Mouse (Mus musculus) neutrophil, adult 5-6 weeks (primary cell): ENCODE measurements around the gene Grhl3. TPM values are rescaled to one million over a fixed set of nuclear protein-coding genes. Genes with fewer than 3 reads are reported as not detected.

ENCODE experiments used
- ATAC-seq: fragments of 151-379, 151-347 bp; 2 replicates; pipeline ENCODE4 v1.8.0; 2017; ENCODE audit warnings: mild to moderate bottlenecking, moderate TSS enrichment; ENCODE audit not compliant: insufficient number of reproducible peaks, poor library complexity, low FRiP score, severe bottlenecking; ENCODE audit errors: extremely low read depth
- total RNA-seq: library from RNA; stranded (forward); fragments of 200-1000 nt; gene quantifications from 2 replicates; pipeline ENCODE4 v1.2.3, GENCODE M21; 2017

Grhl3 gene
- total RNA-seq, 1 experiment from 2014 or later, result 0.23 TPM

DNA sequence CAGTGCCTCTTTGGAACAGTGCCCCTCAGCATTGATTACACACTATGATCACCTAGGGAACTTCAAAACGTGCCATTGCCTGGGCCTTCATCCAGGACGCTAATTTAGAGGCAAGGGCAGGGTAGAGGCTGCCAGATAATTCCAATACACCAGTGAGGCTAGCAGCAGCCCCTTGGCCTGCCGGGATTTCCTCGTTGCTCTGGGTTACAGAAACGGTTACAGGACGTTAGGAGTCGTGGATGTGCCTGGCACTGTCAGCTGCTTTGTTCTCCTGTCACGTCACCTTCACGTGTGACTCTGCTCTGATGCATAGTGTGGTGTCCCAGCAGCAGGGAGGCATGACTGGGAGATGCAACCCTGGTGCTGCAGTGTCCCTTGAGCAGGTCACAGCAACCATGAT is 33.4 kb downstream of the Grhl3 start:
- no peak for ATAC-seq

DNA sequence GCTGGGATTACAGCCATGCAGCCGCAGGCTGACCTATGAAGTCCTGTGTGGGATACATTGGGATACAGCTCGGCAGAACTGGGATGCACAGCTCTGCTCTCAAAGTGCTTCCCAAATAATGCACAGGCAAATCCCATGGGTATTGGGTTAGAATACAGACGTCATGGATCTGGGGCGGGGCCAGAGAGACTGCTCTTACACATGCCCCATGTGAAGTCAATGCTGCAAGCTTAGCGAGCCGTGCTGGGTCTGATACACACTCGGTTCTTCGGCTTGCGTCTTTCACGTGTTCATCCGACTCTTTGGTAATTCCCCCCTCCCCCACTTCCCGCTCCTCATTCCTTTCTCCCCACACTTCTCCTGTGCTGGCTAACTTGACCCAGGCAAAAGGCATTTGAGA is 34.4 kb downstream of the Grhl3 start:
- no peak for ATAC-seq

DNA sequence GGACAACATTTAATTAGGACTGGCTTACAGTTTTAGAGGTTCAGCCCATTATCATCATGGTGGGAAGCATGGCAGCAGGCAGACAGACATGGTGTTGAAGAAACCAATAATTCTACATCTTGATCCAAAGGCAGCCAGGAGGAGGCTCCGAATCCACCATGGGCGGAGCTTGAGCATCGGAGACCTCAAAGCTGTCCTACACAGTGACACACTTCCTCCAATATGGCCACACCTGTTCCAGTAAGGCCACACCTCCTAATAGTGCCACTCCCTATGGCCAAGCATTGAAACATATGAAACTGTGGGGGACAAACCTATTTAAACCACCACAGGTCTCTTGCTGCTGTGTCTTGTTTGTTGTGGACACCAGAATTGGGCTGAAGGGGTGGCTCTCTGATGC is 38.4 kb downstream of the Grhl3 start:
- no peak for ATAC-seq

DNA sequence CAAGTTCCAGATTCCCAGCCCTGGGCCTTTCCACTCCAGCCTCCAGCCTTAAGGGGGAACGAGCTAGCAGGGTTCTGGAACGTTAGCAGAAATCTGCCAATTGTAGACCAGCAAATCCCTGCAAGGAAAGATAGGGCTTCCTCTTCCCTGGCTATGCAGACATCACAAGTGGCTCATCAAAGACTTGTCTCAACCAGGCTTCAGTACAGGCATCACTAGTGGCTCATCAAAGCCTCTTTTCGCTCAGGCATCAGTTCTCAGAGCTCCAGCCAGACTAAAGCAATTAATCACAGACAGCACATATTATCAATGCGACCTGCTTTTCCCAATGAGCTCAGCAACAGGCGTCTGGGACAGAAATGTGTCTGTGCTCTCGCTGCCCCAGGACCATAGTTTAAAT is 40.4 kb downstream of the Grhl3 start:
- no peak for ATAC-seq

DNA sequence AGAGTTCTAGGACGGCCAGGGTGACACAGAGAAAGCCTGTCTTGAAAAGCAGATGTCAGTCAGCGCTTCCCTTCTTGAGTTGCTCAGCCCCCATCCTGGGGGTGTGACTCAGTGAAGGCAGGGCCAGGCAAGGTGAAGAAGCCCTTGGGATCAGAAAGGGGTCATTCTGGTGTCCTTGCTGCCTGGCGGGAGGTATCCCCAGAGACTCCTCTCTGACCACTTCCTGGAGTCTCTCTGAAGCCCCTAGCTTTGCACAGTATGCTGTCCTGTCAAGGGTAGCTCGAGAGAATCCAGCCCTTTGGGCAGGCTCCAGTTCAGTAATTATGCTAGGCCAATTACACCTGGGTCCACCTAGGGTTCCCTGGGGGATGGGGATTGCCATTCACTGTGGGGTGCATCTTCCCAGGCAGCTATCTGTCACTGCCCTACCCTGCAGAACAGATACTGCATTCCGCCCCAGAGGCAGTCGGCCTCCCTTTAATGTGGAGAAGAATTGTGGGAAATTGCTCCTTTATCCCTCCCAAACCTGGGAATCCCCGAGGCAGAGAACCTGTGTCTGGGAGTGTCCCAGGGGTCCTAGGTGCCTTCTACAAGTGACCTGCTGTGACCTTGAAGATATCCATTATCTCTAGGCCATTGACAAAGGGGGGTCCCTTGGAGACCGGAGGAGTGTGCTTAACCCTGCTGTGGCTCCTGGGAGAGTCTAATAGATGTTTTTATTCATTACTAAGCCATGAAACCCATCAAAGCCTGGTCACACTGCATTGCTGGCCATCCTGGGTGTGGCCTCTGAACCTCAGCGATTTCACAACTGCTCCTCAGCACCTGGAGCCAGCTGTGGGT is 41.4 kb downstream of the Grhl3 start:
- no peak for ATAC-seq

DNA sequence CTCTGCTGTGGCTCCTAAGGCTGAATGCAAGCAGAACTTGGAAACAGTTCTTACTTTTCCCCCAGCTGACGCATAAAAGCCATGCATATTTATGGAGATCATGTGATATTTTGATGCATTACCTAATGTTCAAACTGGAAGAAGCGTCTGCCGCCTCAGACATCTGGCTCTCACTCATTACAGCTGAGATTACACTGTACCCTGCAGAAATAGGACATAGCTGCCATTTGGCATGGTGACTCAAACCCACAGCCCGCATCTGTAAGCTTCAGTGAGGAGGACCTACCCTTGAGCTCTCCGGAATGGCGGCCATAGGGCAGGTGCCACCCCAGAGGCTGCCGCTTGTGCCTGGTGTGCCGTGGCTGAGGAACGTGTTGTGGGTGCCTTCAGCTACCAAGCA is 42.2 kb downstream of the Grhl3 start:
- no peak for ATAC-seq

DNA sequence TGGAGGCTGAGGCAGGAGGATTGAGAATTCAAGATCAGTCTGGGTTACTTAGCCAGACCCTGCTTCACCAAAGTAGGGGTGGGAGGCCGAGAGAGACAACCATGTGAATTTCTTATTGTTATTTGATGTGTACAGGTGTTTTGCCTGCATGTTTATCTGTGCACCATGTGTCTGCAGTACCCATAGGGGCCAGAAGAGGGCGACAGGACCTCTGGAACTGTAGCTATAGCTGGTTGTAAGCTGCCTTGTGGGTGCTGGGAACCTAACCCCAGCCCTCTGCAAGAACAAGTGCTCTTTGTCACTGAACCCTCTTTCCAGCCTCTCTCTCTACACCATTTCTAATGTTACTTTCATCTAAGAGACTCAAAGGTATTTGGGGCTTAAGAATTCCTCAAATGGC is 43.2 kb downstream of the Grhl3 start:
- no peak for ATAC-seq

DNA sequence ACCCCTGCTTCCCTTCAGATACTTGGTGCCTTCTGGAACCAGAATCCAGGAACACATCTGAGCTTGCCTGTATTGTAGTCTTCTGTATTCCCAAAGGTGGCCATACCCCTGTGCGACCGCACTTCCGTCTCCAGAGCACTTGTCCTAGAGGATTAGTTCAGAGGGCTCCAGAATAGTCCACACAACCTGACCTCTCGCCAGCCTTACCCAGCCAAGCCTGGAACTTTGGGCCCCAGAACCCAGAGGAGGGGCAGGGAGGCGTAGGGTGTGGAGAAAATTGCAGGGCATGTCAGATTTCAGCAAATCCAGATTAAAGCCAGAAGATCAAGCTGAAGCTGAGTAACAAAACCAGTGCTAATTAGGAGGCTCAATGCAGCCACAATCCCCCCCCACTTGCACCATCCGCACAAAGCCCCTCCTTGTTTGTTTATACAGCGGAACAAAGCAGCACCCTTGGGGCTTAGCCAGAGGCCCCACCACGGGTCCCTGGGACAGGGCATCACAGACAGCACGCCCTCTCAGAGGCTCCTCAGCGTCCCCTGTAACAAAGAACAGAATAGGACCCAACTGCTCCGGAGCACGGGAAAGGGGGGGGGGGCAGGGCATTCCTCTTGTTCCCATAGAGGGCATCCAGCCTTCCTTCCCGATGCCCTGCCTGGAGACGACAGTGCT is 47.3 kb downstream of the Grhl3 start:
- ATAC-seq, result no peak

DNA sequence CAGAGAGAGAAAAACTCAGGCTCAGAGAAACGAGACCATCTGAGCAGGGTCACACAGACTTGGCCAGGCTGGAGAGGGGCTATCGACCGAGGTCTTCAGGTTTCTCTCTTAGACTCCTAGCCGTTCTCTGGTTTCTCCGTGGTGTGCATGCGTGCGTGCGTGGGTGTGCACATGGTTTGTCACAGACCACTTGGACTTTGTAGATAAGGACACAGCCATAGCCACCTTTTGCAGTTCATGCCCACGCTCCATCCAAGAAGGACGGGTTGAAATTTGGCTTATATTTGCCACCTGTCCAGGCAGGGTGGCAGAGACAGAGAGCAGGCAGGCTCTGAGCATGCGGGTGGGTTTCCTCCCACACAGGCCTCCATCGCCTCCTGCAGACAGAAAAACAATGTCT is 48.4 kb downstream of the Grhl3 start:
- ATAC-seq, result no peak

DNA sequence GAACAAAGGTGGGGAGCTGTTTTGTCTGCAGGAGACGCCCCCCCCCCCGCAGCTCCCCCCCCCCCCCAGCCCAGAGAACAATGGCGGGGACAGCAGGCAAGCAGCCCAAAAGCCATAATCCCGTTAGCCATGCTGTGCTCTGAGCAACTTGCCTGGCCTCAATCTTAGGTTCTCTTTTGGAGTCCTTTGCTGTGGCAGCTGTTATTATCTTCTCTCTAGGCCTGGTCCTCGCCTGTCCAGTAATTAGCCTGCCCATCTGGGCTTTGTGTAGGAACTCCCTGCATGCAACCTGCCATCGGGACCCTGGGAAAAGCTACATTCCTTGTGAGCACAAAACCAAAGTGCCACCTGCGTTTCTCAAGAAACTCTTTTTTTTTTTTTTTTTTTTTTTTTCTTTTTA is 49.5 kb downstream of the Grhl3 start:
- ATAC-seq, result no peak

DNA sequence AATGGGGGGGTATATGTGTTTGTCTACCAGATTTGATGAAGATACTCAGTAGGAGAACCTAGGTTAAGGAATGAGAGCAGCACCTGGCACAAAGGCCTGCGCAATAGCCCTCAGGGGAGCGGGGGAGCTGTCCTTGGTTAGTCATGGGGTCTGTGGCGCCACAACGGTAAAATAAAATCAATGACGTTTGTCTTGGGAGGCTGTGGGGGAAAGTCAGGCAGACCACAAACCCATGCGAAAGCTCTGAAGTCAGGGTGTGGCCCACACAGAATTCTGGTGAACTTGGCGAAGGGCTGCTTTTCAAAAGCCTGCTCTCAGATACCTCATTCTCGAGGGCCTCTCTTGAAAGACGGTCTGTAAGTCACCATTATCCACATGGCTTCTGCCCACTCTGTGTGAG is 53.0 kb downstream of the Grhl3 start:
- no peak for ATAC-seq

DNA sequence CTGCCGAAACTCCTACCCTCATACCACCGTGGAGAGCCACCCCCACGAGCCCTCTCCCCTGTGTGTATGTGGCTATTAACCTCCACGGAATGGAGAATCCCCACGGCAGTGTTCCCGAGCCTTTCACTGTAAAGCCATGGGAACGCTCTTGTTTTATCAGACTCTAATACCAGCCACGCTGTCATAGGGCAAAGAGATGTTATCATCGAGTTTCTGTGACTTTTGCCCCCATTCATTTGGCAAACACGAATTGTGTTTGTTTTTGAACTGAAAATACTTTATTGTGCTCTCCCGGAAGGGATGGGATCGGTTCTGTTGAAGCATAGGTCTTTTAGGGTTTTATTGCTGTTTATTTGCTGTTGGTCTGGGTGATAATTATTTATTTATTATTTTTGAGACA is 55.3 kb downstream of the Grhl3 start:
- ATAC-seq, result no peak

DNA sequence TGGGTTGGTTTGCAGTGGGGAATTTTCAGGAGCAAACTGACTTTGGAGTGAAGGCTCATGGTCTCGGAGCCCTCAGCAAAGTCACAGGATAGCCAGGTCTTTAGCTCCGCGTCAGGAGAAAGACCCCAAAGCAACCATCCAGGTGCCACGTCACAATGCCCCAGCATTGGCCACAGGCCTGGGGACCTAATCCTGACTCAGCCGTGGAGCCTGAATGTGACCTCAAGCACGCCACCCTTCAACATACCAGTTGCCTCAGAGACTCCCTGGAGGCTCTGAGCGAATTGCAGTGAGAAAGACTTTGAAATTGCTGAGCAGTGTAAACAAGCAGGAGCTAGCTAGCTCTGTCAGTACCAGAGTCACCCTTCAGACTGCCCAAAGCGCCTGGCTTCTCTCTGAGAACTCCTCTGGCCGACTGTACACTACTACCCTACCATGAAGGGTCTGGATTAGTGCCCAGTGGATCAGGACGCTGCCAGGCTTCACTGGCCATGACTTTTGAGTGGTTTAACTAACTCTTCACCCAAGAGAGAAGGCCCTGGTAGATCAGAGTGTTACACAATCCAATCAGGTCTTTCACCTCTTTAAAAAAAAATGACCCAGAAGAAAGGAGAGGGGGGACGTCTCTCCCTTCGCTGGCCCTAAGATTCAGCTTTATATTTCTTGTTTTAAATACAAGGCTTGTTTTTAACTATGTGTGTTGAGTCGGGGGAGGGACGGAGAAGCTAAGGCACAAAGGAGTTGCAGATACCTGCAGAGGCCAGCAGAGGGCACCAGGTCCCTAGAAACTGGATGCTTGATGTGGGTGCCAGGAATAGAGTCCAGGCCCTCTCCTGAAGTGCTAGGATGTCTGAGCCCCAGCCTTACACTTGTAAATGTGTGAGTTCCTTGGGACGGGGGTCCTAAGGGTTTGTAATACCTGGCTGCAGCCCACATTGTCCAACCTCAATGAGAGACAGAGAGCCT is 56.8 kb downstream of the Grhl3 start:
- peak; percentile 51; the same call in 1 of the 2 replicates for ATAC-seq

DNA sequence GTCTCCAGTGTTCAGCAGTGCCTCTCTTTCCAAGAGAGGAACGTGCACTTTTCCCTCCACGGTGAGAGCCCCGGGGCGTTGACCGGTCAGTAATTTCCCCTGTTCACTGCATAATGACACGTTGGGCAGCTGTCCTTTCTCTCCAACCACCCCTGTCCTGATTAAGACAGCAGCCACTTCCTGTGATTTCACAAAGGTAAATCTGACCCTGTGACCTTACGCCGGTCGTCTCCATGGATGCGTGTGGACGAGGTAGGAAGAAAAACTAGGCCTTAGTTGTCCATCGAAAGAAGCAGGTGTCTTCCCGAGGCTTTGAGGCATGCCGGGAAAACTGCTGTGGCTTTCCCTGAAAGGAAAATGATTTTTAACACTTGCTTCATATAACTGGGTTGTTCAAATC is 58.5 kb downstream of the Grhl3 start:
- no peak for ATAC-seq

DNA sequence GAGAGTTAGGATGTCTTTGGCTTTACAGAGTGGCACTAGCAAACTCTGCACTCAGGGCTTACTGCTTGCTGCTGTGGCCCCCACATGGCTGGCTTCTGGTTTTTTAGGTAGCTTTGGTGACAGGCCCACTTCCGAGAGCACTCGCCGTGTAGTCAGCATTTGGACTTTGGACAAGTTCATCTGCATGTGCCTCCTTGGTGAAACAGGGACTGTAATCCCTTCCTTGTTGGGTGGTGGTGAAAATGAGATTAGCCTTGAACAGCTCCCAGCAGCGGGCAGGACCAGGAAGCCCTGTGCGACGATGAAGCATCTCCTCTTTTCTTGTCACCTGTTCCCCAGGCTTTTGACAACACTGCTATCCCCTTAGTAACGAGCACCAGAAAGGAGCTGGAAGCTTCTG is 59.6 kb downstream of the Grhl3 start:
- no peak for ATAC-seq

DNA sequence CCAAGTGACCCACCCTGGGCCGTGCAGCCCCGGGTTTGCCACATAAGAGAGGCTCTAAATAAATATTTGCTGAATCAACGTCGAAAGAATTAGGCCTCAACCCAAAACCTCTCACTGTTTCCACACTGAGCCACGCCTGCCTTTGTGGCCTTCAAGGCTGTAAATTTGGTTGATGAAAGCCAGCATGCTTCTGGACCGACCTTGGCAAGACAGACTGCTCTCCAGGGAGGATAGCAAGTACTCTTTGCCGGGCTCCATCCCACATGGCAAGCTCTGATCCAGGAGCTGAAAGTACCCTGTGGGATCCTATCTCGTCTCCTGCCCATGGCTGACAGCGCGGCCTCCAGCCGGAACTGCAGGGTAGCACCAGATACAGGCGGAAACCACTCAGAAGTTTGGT is 63.9 kb downstream of the Grhl3 start:
- ATAC-seq, result no peak

DNA sequence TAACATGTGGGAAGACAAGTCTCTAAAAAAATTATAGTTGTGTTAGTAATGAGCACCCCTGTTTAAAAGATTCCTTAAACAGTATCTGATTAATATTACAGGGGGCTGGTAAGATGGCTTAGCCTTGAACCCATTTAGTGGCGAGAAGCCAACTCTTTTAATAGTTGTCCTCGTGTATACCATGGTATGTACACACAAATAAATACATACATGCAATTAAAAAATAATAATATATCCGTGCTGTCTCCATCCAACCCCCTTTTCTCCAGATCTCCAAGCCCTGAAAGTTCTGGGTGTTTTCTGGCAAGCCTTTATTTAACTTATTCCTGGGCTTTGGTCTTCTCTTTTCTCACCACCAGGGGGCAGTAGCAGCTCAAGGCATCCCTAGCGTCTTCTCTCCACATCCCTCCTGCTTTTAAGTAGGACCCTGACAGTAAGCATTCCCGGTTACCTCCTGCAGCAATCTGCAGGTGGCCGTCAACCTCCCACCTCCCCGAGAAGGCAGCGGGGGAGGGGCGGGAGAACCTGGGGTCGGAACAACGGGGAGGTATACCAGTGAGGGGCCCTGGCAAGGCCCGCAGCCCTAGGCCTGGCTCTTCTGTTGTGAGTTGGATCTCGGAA is 64.9 kb downstream of the Grhl3 start:
- ATAC-seq, result no peak

DNA sequence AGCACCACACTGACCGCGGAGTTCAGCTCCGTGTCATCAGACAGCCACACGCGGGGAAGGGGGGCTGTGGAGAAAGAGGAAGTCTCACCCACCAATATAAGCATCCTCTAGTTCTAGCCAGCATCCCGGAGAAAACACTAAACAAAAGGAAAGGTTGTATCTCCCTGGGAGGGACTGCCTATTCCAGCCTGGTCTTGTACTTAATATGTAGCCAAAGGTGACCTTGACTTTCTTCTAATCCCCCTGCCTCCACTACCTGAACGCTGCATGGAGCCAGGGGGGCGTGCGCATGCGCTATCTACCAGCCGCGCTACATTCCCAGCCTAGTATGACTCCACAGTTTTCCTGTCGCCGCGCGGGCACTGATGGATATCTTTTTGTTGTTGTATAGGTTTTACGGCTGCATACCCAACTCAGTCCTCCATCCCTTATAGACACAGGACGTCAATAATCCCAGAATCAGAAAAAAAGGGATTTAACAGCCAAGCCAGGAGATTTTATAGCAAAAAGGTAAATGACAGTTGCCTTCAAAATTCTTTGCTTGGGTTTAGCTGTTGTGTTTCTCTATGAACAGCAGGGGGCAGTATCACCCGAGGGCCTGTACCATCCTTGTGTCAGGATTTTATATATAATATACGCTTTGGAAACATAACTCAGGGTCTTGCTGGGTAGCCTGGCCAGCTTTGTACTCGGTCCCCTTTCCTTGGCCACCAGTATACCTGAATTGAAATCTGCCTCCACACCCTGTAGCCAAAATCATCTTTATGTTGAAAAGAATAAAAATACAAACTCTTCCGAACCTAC is 65.7 kb downstream of the Grhl3 start:
- ATAC-seq, result peak; percentile 39; the same call in 1 of the 2 replicates
